Mouse (Mus musculus) ES-Bruce4 (cell line): ENCODE measurements around the gene Tmem170.

ENCODE experiments used
- CTCF ChIP-seq: IDR thresholded peaks from one replicate; pipeline ENCODE4 v1.8.1; 2011; ENCODE audit warnings: low read depth, low read length
- EP300 ChIP-seq: IDR thresholded peaks from 2 replicates; pipeline ENCODE4 v1.6.1; 2011; ENCODE audit warnings: low read depth, low read length; ENCODE audit not compliant: insufficient read depth
- POLR2A ChIP-seq: IDR thresholded peaks from one replicate; pipeline ENCODE4 v1.8.1; 2011; ENCODE audit warnings: low read length; ENCODE audit not compliant: insufficient read depth

DNA sequence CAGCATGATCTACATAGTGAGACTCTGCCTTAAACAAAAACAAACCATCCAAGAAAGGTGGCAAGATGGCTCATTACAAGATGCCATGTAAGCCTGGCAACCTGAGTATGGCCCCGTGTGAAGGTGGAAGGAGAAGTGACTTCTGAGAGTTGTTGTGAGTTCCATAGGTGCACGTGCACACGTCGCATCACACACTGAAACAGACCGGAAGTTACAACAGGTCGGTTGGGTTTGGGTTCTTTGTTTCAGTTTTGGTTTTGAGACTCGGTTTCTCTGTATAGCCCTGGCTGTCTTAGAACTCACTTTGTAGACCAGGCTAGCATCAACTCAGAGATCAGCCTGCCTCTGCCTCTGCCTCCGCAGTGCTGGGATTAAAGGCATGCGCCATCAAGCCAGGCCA, 62.7 kb downstream of the Tmem170 start:
- TF ChIP-seq CTCF: no peak
- no peak for TF ChIP-seq EP300
- TF ChIP-seq POLR2A: no peak
